Mouse (Mus musculus) neural tube, embryonic 11.5 days (tissue): ENCODE results near the gene Frmd4b. TPM values are rescaled to one million over a fixed set of nuclear protein-coding genes. Genes with fewer than 3 reads are reported as not detected.

ENCODE experiments used
- ATAC-seq: fragments of 200-750 bp; cut with Nextera tagmentation; 2 replicates; pipeline ENCODE4 v1.8.0; 2017; ENCODE audit warnings: moderate number of reproducible peaks, mild to moderate bottlenecking, moderate TSS enrichment, moderate library complexity; ENCODE audit not compliant: insufficient read depth, low FRiP score, low TSS enrichment
- DNase-seq: peaks from one replicate; pipeline ENCODE4 v3.0.0-alpha.2; 2015; ENCODE audit warnings: low spot score
- H3K27ac ChIP-seq: fragments of 300-500 bp; sonication (generic); 2 replicates; pipeline ENCODE4 v1.5.1; 2014; ENCODE audit warnings: low read depth, mild to moderate bottlenecking, low read length
- H3K27me3 ChIP-seq: fragments of 300-500 bp; sonication (generic); 2 replicates; pipeline ENCODE4 v1.6.1; 2014; ENCODE audit warnings: mild to moderate bottlenecking, low read length, mixed read lengths; ENCODE audit not compliant: control insufficient read depth, insufficient read depth
- H3K36me3 ChIP-seq: fragments of 300-500 bp; sonication (generic); 2 replicates; pipeline ENCODE4 v1.6.1; 2014; ENCODE audit warnings: mild to moderate bottlenecking, low read length, moderate library complexity, mixed read lengths; ENCODE audit not compliant: control insufficient read depth, insufficient read depth
- H3K4me1 ChIP-seq: fragments of 300-500 bp; sonication (generic); 2 replicates; pipeline ENCODE4 v1.6.1; 2014; ENCODE audit warnings: low read length, mixed read lengths; ENCODE audit not compliant: control insufficient read depth, insufficient read depth
- H3K4me2 ChIP-seq: fragments of 300-500 bp; sonication (generic); 2 replicates; pipeline ENCODE4 v1.6.1; 2014; ENCODE audit warnings: low read depth, mild to moderate bottlenecking, moderate library complexity
- H3K4me3 ChIP-seq: fragments of 300-500 bp; sonication (generic); 2 replicates; pipeline ENCODE4 v1.5.1; 2014; ENCODE audit warnings: low read depth, low read length
- H3K9ac ChIP-seq: fragments of 300-500 bp; sonication (generic); 2 replicates; pipeline ENCODE4 v1.6.1; 2014; ENCODE audit warnings: mild to moderate bottlenecking, low read length
- H3K9me3 ChIP-seq: fragments of 300-500 bp; sonication (generic); 2 replicates; pipeline ENCODE4 v1.6.1; 2016; ENCODE audit warnings: low read length; ENCODE audit not compliant: control insufficient read depth
- WGBS: fragments of 180-500 bp; shearing (Covaris S2); extraction: QIAGEN DNeasy Blood & Tissue Kit; methylation state at CpG from one replicate; pipeline ENCODE4 v1.1.7; 2014; 5-methylcytosine and 5-hydroxymethylcytosine counted together
- polyA plus RNA-seq: library from polyadenylated mRNA; unstranded; fragments of >200 nt; fragmentation: Nextera tagmentation; extraction: Ambion mirVana; gene quantifications from 2 replicates; pipeline ENCODE4 v1.2.1, GENCODE M21; 2014

Frmd4b gene
- polyA plus RNA-seq, 1 experiment from 2014 or later, result 50.5 TPM

DNA sequence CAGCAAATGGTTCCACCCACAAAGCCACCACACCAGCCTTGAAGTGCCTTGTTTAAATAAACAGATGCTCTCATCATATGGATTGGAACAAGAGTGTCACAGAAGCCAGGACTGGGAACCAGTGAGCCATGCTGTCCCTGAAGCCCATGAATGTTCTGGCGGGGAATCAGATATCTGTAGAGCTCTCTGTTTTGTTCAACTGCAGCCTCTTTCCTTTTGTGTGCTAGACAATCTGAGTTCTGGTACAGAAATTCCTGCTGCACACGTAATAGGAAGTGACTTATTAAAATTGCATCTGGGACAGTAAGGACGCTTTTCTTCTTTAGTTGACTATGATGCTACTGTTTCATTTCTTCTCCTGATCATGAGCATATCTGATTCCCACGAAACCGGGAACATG is 173.2 kb downstream of the Frmd4b start:
- Histone ChIP-seq H3K4me2 (no peak overlapping the region), H3K9ac (no peak overlapping the region), H3K27ac (no peak overlapping the region), H3K4me1 (peaks cover 3% of the 10 kb centered on the region; the same call in 1 of the 2 replicates), H3K36me3 (no peaks in the 10 kb centered on the region), H3K4me3 (no peak overlapping the region), H3K9me3 (no peaks in the 10 kb centered on the region), H3K27me3 (no peaks in the 10 kb centered on the region)
- WGBS, result 91% methylated on average over 5 of the region's 5 CpGs
- DNase-seq, result no peak
- ATAC-seq, result no peak

DNA sequence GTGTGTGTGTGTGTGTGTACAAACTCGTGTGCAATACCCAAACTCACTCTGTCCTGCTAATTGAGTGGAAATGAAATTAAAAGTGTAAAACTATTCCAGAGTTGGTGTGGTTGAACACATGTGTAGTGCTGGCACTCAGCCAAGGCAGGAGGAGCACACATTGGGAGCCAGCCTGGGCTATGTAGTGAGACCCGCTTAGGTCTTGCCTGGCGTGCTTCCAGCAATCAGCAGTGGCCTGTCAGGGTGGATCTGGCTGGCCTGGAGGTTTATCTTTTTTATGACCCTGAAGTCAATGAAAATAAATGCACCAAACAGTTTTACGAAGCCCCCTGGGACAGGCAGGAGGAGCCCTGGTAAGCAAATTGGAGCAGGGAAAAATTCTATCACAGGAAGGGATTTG is 173.8 kb downstream of the Frmd4b start:
- Histone ChIP-seq H3K36me3 (no peaks in the 10 kb centered on the region), H3K27me3 (no peaks in the 10 kb centered on the region), H3K27ac (no peak overlapping the region), H3K4me2 (no peak overlapping the region), H3K9me3 (no peaks in the 10 kb centered on the region), H3K4me1 (peaks cover 3% of the 10 kb centered on the region; the same call in 1 of the 2 replicates), H3K9ac (no peak overlapping the region), H3K4me3 (no peak overlapping the region)
- DNase-seq, result no peak
- WGBS, result 70% methylated on average over 4 of the region's 4 CpGs
- ATAC-seq, result no peak

DNA sequence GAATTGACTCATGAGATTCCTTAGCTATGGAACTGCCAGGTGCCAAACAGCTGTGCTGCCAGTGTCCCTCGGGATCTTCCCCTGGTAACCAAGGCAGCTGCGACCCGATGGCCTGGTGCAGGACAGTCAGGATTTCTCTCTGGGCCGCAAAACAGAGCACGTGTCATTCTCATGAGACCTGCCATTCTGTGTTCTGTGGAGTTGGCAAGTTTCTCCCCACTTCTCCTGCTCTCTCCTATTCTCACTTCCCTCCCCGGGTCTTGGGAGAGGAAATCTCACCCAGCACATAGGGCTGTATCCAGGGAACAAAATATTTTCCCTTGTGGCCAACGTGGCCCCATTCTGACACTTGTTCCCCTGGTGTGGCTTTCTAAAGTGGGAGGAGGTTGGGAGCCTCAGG is 176.0 kb downstream of the Frmd4b start:
- DNase-seq, result no peak
- Histone ChIP-seq H3K27ac (no peak overlapping the region), H3K4me2 (no peak overlapping the region), H3K9ac (no peak overlapping the region), H3K9me3 (no peaks in the 10 kb centered on the region), H3K4me3 (no peak overlapping the region), H3K4me1 (peaks cover 3% of the 10 kb centered on the region; the same call in 1 of the 2 replicates), H3K36me3 (no peaks in the 10 kb centered on the region), H3K27me3 (no peaks in the 10 kb centered on the region)
- WGBS, result 62% methylated on average over 7 of the region's 7 CpGs
- ATAC-seq, result no peak

DNA sequence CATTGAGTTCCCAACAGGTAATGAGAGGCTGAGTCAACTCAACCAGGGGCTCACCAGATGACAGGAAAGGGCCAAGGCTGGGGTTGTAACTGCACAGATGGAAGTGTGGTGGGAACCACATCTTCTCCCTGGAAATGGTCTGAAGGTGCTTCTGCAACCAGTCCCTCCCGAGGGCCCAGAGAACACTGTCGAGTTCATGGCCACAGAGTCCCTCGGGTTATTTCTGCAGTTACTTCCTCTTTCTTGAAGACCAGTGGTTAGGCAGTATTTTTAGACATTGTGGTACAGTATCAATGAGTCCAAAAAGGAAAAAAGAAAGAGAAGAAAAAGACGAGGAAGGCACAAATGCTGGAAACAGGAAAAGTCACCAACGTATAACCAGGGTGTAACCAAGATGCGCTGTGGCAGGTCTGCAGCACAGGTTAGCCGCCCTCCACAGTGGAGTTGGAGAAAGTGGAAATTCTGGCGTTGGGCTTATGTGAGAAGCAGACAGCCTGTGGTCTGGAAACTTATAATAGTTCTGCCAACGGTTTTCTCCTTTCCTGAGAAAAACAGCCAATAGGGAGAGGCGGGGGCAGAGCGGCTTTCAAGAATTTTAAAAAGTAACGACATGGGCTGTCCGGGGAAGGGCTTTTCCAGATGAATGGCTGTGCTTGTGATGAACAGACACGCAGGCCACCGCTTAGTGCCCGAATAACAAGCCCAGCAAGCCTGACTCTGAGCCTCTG is 178.3 kb downstream of the Frmd4b start:
- H3K4me2 ChIP-seq, result no peak overlapping the region
- DNase-seq (no peak), ATAC-seq (no peak)
- H3K9ac ChIP-seq, result no peak overlapping the region
- H3K4me3 ChIP-seq, result no peak overlapping the region
- H3K4me1 ChIP-seq, result peaks cover 3% of the 10 kb centered on the region; the same call in 1 of the 2 replicates
- 76% methylated on average over 16 of the region's 16 CpGs for WGBS
- H3K36me3 ChIP-seq, result no peaks in the 10 kb centered on the region
- no peaks in the 10 kb centered on the region for H3K9me3 ChIP-seq
- no peak overlapping the region for H3K27ac ChIP-seq
- no peaks in the 10 kb centered on the region for H3K27me3 ChIP-seq

DNA sequence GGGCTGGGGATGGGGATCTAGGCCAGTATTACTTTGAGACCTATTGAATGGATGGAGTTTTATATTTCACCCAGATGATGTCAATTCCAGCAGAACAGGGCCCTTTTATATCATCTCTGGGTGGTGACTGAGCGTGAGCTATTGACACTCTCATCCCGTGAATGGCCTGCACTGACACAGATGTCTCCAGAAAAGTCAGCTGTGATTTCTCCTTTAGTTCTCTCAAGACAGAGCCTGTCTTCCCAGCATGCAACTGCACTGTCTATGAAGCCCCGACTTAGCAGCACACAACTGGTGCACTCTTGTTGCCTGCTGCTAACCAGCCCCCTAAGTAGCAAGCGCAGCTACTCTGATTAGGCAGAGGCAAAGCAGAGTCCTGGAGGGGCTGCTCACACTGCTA is 182.6 kb downstream of the Frmd4b start:
- WGBS, result 70% methylated on average over 4 of the region's 4 CpGs
- no peaks in the 10 kb centered on the region for H3K9me3 ChIP-seq
- peaks cover 3% of the 10 kb centered on the region; the same call in 1 of the 2 replicates for H3K4me1 ChIP-seq
- no peak overlapping the region for H3K9ac ChIP-seq
- no peak for ATAC-seq
- H3K36me3 ChIP-seq, result no peaks in the 10 kb centered on the region
- H3K27ac ChIP-seq, result no peak overlapping the region
- H3K4me3 ChIP-seq, result no peak overlapping the region
- DNase-seq, result no peak
- H3K27me3 ChIP-seq, result no peaks in the 10 kb centered on the region
- H3K4me2 ChIP-seq, result no peak overlapping the region

DNA sequence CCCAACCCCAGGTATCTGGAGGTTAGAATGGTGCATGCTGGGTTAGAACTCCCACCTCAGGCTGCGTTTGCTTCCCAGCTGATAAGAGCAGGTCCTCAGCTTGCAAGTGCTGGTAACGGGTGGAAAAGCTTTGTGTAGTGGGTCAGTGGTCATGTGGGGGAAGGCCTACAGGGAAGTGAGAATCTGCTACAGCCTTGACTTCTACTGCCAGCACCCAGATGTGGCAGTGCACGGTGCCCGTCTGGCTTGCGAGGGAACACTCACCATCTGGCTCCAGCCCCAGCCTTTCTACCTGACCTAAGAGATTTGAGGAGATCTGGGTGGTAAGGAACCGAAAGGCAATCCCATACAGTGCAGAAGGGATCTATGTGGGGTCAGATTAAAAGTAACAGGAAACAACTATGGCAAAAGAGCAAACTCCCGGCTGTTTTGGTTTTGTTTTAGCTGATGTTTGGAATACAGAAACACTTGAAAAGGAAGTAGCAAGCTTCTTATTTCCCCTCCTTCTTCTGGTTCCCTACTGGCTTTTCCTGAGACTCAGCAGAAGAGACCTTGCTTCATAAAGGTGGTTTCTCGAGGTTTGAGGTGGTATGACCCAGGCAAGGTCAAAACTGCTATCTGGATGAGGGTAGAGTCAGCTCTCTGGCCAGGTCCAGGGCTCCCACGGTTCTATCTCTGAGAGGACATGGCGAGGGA is 185.9 kb downstream of the Frmd4b start:
- Histone ChIP-seq H3K9ac (no peak overlapping the region), H3K36me3 (no peaks in the 10 kb centered on the region), H3K9me3 (no peaks in the 10 kb centered on the region), H3K27ac (no peak overlapping the region), H3K4me1 (no peaks in the 10 kb centered on the region), H3K4me2 (no peak overlapping the region), H3K27me3 (no peaks in the 10 kb centered on the region), H3K4me3 (no peak overlapping the region)
- no peak for DNase-seq
- 85% methylated on average over 10 of the region's 10 CpGs for WGBS
- ATAC-seq, result no peak

DNA sequence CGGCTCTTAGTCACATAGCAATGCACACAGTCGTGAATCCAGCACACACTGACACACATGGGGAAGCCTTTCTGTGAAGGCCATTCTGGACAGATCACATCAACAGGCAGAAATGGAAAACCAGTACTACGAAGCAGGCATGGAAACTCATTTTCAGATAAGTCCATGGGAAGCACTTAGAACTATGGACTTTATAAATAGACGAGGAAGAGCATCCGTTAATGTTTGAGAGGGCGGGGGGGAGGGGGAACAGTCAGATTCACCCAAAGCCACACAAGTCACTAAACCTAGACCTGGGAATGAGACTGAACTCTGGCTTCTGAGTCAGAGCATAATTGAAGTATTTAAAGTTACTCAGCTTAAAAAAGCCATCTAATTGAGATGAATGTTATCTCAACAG is 186.8 kb downstream of the Frmd4b start:
- Histone ChIP-seq H3K36me3 (no peaks in the 10 kb centered on the region), H3K27ac (no peak overlapping the region), H3K9ac (no peak overlapping the region), H3K4me1 (no peaks in the 10 kb centered on the region), H3K9me3 (no peaks in the 10 kb centered on the region), H3K27me3 (no peaks in the 10 kb centered on the region), H3K4me2 (no peak overlapping the region), H3K4me3 (no peak overlapping the region)
- 88% methylated on average over 6 of the region's 6 CpGs for WGBS
- DNase-seq (no peak), ATAC-seq (no peak)

DNA sequence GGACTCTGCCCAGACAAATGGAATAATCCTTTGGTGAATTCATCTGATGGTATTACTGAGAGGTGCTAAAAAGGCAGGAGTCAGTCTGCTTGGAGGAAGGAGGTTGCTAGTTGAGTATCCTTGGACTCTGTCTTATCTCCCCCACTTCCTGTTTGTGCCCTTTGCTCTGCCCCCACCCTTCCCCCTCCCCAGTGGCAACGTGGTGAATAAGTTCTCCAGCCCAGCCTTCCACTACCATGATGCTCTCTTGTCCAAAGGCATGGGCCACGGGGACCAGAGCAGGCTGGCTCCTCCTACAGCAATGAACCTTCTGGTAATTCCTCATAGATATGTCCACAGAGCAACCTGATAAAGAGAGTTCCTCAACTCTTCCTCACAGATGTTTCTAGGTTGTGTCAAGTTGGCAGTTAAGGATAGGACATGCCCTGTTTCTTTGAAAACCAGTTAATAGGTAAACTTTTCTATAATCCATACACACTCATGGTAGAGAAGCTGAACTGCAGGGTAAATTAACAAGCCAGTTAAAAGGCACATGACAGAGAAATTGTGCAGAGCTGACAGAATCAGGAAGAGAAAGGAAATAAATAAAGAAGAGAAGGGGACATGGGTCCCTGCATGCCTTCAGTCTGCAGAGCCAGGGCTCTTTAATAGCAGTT is 187.5 kb downstream of the Frmd4b start:
- no peak for ATAC-seq
- no peaks in the 10 kb centered on the region for H3K4me1 ChIP-seq
- H3K36me3 ChIP-seq, result no peaks in the 10 kb centered on the region
- WGBS, result 38% methylated on average over 2 of the region's 2 CpGs
- no peak overlapping the region for H3K27ac ChIP-seq
- no peak overlapping the region for H3K9ac ChIP-seq
- H3K4me3 ChIP-seq, result no peak overlapping the region
- no peaks in the 10 kb centered on the region for H3K27me3 ChIP-seq
- no peaks in the 10 kb centered on the region for H3K9me3 ChIP-seq
- no peak overlapping the region for H3K4me2 ChIP-seq
- no peak for DNase-seq
